Comparison of ENCODE assay signal across 10 mouse cellular contexts in genomic region chr2:41470617-41471016, GRCm38 (mm10).
DNase-seq lines count a peak whose midpoint lies in the region; ATAC-seq and TF ChIP-seq lines count a peak whose summit lies in the region.
"Had no signal": no experiment of that assay in that cellular context is flagged by ENCODE, and none has a peak within 500 bp of the region (broad histone marks: within the 10 kb centered on the region; RNA-seq: fewer than 3 reads in every experiment).

No protein-coding gene starts in this region.

- H3K9ac ChIP-seq in heart, embryonic 14.5 days (ENCODE audit: low read length) = no peak overlapping the region
- no peak overlapping the region for H3K9ac ChIP-seq in lung, postnatal 0 days (replicated peaks; ENCODE audit: low read depth)
- H3K9ac ChIP-seq in stomach, postnatal 0 days (ENCODE audit: low read length) = no peak overlapping the region

- no peak for TF ChIP-seq POLR2A in brain, embryonic 14.5 days (IDR thresholded peaks at IDR 0.05; ENCODE audit: borderline replicate concordance, extremely low read depth, insufficient read depth, insufficient read length, poor library complexity, severe bottlenecking)

- no peak for TF ChIP-seq EP300 in lung, postnatal 0 days (IDR thresholded peaks at IDR 0.05)
- no peak for TF ChIP-seq EP300 in stomach, postnatal 0 days (optimal IDR thresholded peaks at IDR 0.05)

- H3K36me3 ChIP-seq in heart, embryonic 14.5 days (ENCODE audit: control insufficient read depth, insufficient read depth, low read length) = no peaks in the 10 kb centered on the region
- H3K36me3 ChIP-seq in lung, postnatal 0 days (ENCODE audit: insufficient read depth, low read length) = no peaks in the 10 kb centered on the region
- H3K36me3 ChIP-seq in stomach, postnatal 0 days (ENCODE audit: control insufficient read depth, insufficient read depth, low read length) = no peaks in the 10 kb centered on the region

- peak; percentile 88 for DNase-seq in brain, embryonic 14.5 days (ENCODE audit: low read depth)
- peak; percentile 70 for DNase-seq in cerebellum, adult 8-10 months
- DNase-seq in left cerebral cortex, adult 9 months (ENCODE audit: low spot score in 2 of 2) = peak; percentile 25 to 52
- no peak for DNase-seq in lung, postnatal 0 days (ENCODE audit: low spot score)
- no peak for DNase-seq in thymus, adult 18-20 months
- DNase-seq in embryo, embryonic 9.5 days (ENCODE audit: extremely low spot score) = no peak
- DNase-seq in stomach, postnatal 0 days (ENCODE audit: low spot score) = no peak
- DNase-seq: kidney, adult 11 months had no signal

- H3K4me2 ChIP-seq in heart, embryonic 14.5 days (ENCODE audit: low read length) = 0 out of 2 replicates have a peak overlapping the region, but pooled peaks have one; percentile 21
- no peak overlapping the region for H3K4me2 ChIP-seq in lung, postnatal 0 days (replicated peaks; ENCODE audit: low read depth, low read length)
- H3K4me2 ChIP-seq in stomach, postnatal 0 days (replicated peaks; ENCODE audit: low read depth) = no peak overlapping the region

- H3K27ac ChIP-seq in heart, embryonic 14.5 days (replicated peaks in 1 of 2; ENCODE audit: control insufficient read depth in 1 of 2, insufficient read depth in 1 of 2, low read depth in 2 of 2, low read length in 2 of 2) = peak overlapping the region; percentile 55 to 64
- no peak overlapping the region for H3K27ac ChIP-seq in lung, postnatal 0 days (ENCODE audit: low read length)
- no peak overlapping the region for H3K27ac ChIP-seq in stomach, postnatal 0 days (replicated peaks)

- 0 out of 2 replicates have a peak, but pooled peaks have one; percentile 56 for ATAC-seq in heart, embryonic 14.5 days (ENCODE audit: insufficient number of reproducible peaks, insufficient read depth, low FRiP score, low read depth)
- ATAC-seq in lung, postnatal 0 days = no peak
- ATAC-seq in stomach, postnatal 0 days (ENCODE audit: low FRiP score, low TSS enrichment) = no peak

- H3K9me3 ChIP-seq in heart, embryonic 14.5 days (ENCODE audit: control insufficient read depth, low read length) = no peaks in the 10 kb centered on the region
- H3K9me3 ChIP-seq in lung, postnatal 0 days (ENCODE audit: low read length) = no peaks in the 10 kb centered on the region
- no peaks in the 10 kb centered on the region for H3K9me3 ChIP-seq in stomach, postnatal 0 days (ENCODE audit: control insufficient read depth, low read length)

- no peak overlapping the region for H3K4me3 ChIP-seq in heart, embryonic 14.5 days (ENCODE audit: control insufficient read depth in 1 of 2, insufficient read depth in 1 of 2, low read depth in 1 of 2, low read length in 2 of 2)
- no peak overlapping the region for H3K4me3 ChIP-seq in lung, postnatal 0 days (ENCODE audit: low read depth, low read length)
- H3K4me3 ChIP-seq in stomach, postnatal 0 days (ENCODE audit: low read depth, low read length) = no peak overlapping the region
- H3K4me3 ChIP-seq: megakaryocyte, embryonic 14.5 days had no signal

- WGBS in heart, embryonic 14.5 days = 43% methylated on average over 2 of the region's 2 CpGs
- 45% methylated on average over 2 of the region's 2 CpGs for WGBS in lung, postnatal 0 days
- 18% methylated on average over 2 of the region's 2 CpGs for WGBS in stomach, postnatal 0 days

- H3K27me3 ChIP-seq in heart, embryonic 14.5 days (ENCODE audit: control insufficient read depth, insufficient read depth, low read length) = no peaks in the 10 kb centered on the region
- H3K27me3 ChIP-seq in lung, postnatal 0 days (replicated peaks; ENCODE audit: insufficient read depth, low read length) = no peaks in the 10 kb centered on the region
- H3K27me3 ChIP-seq in stomach, postnatal 0 days (ENCODE audit: control insufficient read depth, insufficient read depth, low read length) = no peaks in the 10 kb centered on the region
- H3K27me3 ChIP-seq: megakaryocyte, embryonic 14.5 days had no signal

- H3K4me1 ChIP-seq in heart, embryonic 14.5 days (ENCODE audit: control insufficient read depth in 2 of 2, insufficient read depth in 2 of 2, low read length in 2 of 2) = no peaks in the 10 kb centered on the region
- no peaks in the 10 kb centered on the region for H3K4me1 ChIP-seq in lung, postnatal 0 days (ENCODE audit: insufficient read depth, low read depth, low read length)
- no peaks in the 10 kb centered on the region for H3K4me1 ChIP-seq in stomach, postnatal 0 days (replicated peaks; ENCODE audit: control insufficient read depth, insufficient read depth)
- H3K4me1 ChIP-seq: megakaryocyte, embryonic 14.5 days had no signal

- TF ChIP-seq CTCF in brain, embryonic 14.5 days (IDR thresholded peaks at IDR 0.05; ENCODE audit: borderline replicate concordance, extremely low read depth, insufficient read depth, insufficient read length) = no peak
- no peak for TF ChIP-seq CTCF in lung, postnatal 0 days (IDR thresholded peaks at IDR 0.05)
- no peak for TF ChIP-seq CTCF in stomach, postnatal 0 days (IDR thresholded peaks at IDR 0.05; ENCODE audit: low read depth)

Comparison
In these comparisons a context has a peak if more than half of its experiments do, and no peak if none do; other contexts are left out.
1. DNase-seq: peak in brain, embryonic 14.5 days (single experiment), cerebellum, adult 8-10 months (single experiment) and left cerebral cortex, adult 9 months (2 of 2); none in lung, postnatal 0 days (single experiment), thymus, adult 18-20 months (0 of 2), embryo, embryonic 9.5 days (single experiment) and stomach, postnatal 0 days (single experiment).
2. H3K27ac ChIP-seq: peak in heart, embryonic 14.5 days (2 of 2); none in lung, postnatal 0 days (single experiment) and stomach, postnatal 0 days (single experiment).